ENCODE assay signal across 8 mouse cellular contexts in the genomic region with DNA sequence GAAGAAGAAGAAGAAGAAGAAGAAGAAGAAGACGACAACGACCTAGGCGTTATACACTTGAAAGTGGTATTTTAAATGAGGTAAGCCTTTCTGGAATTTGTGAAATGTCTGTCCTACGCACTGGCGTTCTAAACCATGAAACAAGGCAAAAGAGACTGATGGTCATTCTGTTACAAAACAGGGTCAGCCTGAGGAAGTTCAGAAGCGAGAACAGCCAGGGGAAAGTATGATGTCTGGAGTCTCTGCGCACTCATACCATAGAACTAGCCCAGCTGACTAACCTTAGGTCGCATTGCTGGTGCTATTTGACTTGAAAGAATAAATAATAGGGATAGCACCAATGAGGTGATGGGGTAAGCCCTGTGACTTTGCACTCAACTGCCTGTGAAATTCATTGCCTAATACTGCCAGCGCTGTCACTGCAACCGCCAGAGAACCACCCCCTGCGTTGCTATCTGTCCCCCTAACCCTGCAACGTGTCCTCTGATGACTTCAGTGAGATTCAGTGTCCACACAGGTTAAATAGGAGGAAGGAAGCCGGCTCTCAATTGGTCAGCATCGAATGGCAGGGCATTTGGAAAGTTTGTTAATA.
DNase-seq lines count a peak whose midpoint lies in the region; ATAC-seq lines count a peak whose summit lies in the region.

No protein-coding gene starts in this region.

- WGBS in heart, embryonic 14.5 days = 26% methylated on average over 14 of the region's 14 CpGs
- 48% methylated on average over 14 of the region's 14 CpGs for WGBS in embryonic facial prominence, embryonic 11.5 days
- WGBS in intestine, embryonic 16.5 days = 41% methylated on average over 14 of the region's 14 CpGs

- H3K36me3 ChIP-seq in heart, embryonic 14.5 days (ENCODE audit: control insufficient read depth, insufficient read depth, low read length) = no peaks in the 10 kb centered on the region
- no peaks in the 10 kb centered on the region for H3K36me3 ChIP-seq in embryonic facial prominence, embryonic 11.5 days (replicated peaks; ENCODE audit: control insufficient read depth, insufficient read depth, low read depth, low read length)
- no peaks in the 10 kb centered on the region for H3K36me3 ChIP-seq in intestine, embryonic 16.5 days (ENCODE audit: control insufficient read depth, insufficient read depth, low read length)

- H3K9ac ChIP-seq in heart, embryonic 14.5 days (ENCODE audit: low read length) = peak overlapping the region; percentile 19
- H3K9ac ChIP-seq in embryonic facial prominence, embryonic 11.5 days (replicated peaks; ENCODE audit: low read length) = peak overlapping the region; percentile 46; the same call in 1 of the 2 replicates
- H3K9ac ChIP-seq in intestine, embryonic 16.5 days (ENCODE audit: low read depth, low read length) = peak overlapping the region; percentile 58; the same call in 1 of the 2 replicates

- peaks cover 16 to 17% of the 10 kb centered on the region in 2 experiments for H3K4me1 ChIP-seq in heart, embryonic 14.5 days (ENCODE audit: control insufficient read depth in 2 of 2, insufficient read depth in 2 of 2, low read length in 2 of 2)
- peaks cover 2% of the 10 kb centered on the region; the same call in 1 of the 2 replicates for H3K4me1 ChIP-seq in embryonic facial prominence, embryonic 11.5 days (ENCODE audit: control insufficient read depth, insufficient read depth, low read length)
- peaks cover 11% of the 10 kb centered on the region; the same call in 1 of the 2 replicates for H3K4me1 ChIP-seq in intestine, embryonic 16.5 days (ENCODE audit: control insufficient read depth, insufficient read depth, low read length)

- no peak for ATAC-seq in heart, embryonic 14.5 days (ENCODE audit: insufficient number of reproducible peaks, insufficient read depth, low FRiP score, low read depth)
- ATAC-seq in embryonic facial prominence, embryonic 11.5 days (replicated peaks; ENCODE audit: insufficient number of reproducible peaks, low FRiP score, low TSS enrichment, low read depth) = no peak
- no peak for ATAC-seq in intestine, embryonic 16.5 days

- no peak for DNase-seq in heart, postnatal 10 days
- DNase-seq in embryonic facial prominence, embryonic 11.5 days (ENCODE audit: low spot score) = no peak
- peak; percentile 36 for DNase-seq in lung, postnatal 36 days
- no peak for DNase-seq in urinary bladder, postnatal 25 days (ENCODE audit: low spot score)
- DNase-seq in thymus, postnatal 25 days = no peak
- no peak for DNase-seq in urinary bladder, postnatal 4 days (ENCODE audit: low spot score in 2 of 2)

- H3K27me3 ChIP-seq in heart, embryonic 14.5 days (ENCODE audit: control insufficient read depth, insufficient read depth, low read length) = no peaks in the 10 kb centered on the region
- H3K27me3 ChIP-seq in embryonic facial prominence, embryonic 11.5 days (ENCODE audit: control insufficient read depth, insufficient read depth, low read length) = no peaks in the 10 kb centered on the region
- no peaks in the 10 kb centered on the region for H3K27me3 ChIP-seq in intestine, embryonic 16.5 days (replicated peaks; ENCODE audit: control insufficient read depth, insufficient read depth, low read length)

- no peaks in the 10 kb centered on the region for H3K9me3 ChIP-seq in heart, embryonic 14.5 days (ENCODE audit: control insufficient read depth, low read length)
- H3K9me3 ChIP-seq in embryonic facial prominence, embryonic 11.5 days (replicated peaks; ENCODE audit: control insufficient read depth, low read length) = no peaks in the 10 kb centered on the region
- H3K9me3 ChIP-seq in intestine, embryonic 16.5 days (ENCODE audit: control insufficient read depth, low read length) = no peaks in the 10 kb centered on the region

- peak overlapping the region; percentile 81 to 94 for H3K27ac ChIP-seq in heart, embryonic 14.5 days (replicated peaks in 1 of 2; ENCODE audit: control insufficient read depth in 1 of 2, insufficient read depth in 1 of 2, low read depth in 2 of 2, low read length in 2 of 2)
- H3K27ac ChIP-seq in embryonic facial prominence, embryonic 11.5 days (replicated peaks; ENCODE audit: low read depth, low read length) = no peak overlapping the region
- peak overlapping the region; percentile 2; the same call in 1 of the 2 replicates for H3K27ac ChIP-seq in intestine, embryonic 16.5 days (ENCODE audit: low read length)

- peak overlapping the region; percentile 32 to 46 for H3K4me3 ChIP-seq in heart, embryonic 14.5 days (ENCODE audit: control insufficient read depth in 1 of 2, insufficient read depth in 1 of 2, low read depth in 1 of 2, low read length in 2 of 2)
- peak overlapping the region; percentile 14 for H3K4me3 ChIP-seq in embryonic facial prominence, embryonic 11.5 days (ENCODE audit: low read depth, low read length)
- H3K4me3 ChIP-seq in intestine, embryonic 16.5 days (ENCODE audit: low read length) = peak overlapping the region; percentile 45

- peak overlapping the region; percentile 63 for H3K4me2 ChIP-seq in heart, embryonic 14.5 days (ENCODE audit: low read length)
- peak overlapping the region; percentile 39 for H3K4me2 ChIP-seq in embryonic facial prominence, embryonic 11.5 days (ENCODE audit: low read depth, low read length)
- H3K4me2 ChIP-seq in intestine, embryonic 16.5 days (ENCODE audit: low read depth, low read length) = peak overlapping the region; percentile 77

- intact Hi-C loops in heart, postnatal 10 days (cut with DNase I) = loop anchor here (10.0 kb wide), 2 partner anchors 310 to 380 kb away; no protein-coding TSS in a partner anchor
